Mouse (Mus musculus) large intestine, adult 2 months (tissue): Measurements from ENCODE around the gene L2hgdh. TPM values are rescaled to one million over a fixed set of nuclear protein-coding genes. Genes with fewer than 3 reads are reported as not detected.

Experiments used
- DNase-seq: peaks from one replicate; pipeline ENCODE4 v3.0.0-alpha.2; 2012; ENCODE audit warnings: low read depth, low spot score
- WGBS: fragments of 180-500 bp; shearing (Covaris S2); methylation state at CpG from one replicate; pipeline ENCODE4 v1.1.7; 2018; 5-methylcytosine and 5-hydroxymethylcytosine counted together
- polyA plus RNA-seq: library from polyadenylated mRNA; depleted of rRNA; stranded (reverse); fragments of >200 nt; gene quantifications from 2 replicates; pipeline ENCODE4 v1.2.3, GENCODE M21; 2012

L2hgdh gene
- polyA plus RNA-seq, 1 experiment: 5.7 TPM

GRCm38 (mm10) chr12:69733518-69733917 lies 8.8 kb upstream of the L2hgdh start:
- DNase-seq: no peak

GRCm38 (mm10) chr12:69732221-69732620 lies 7.5 kb upstream of the L2hgdh start:
- WGBS: 46% methylated on average over 5 of the region's 5 CpGs
- no peak for DNase-seq

More at GRCm38 (mm10) chr12:69733518-69733917, 8.8 kb upstream of the L2hgdh start:
- 2% methylated on average over 2 of the region's 2 CpGs for WGBS

- 90% methylated on average over 1 of the region's 1 CpGs for WGBS
Observed at GRCm38 (mm10) chr12:69730306-69730705, 5.6 kb upstream of the L2hgdh start.

GRCm38 (mm10) chr12:69729246-69729645 lies 4.6 kb upstream of the L2hgdh start:
- DNase-seq: no peak
- 94% methylated on average over 1 of the region's 1 CpGs for WGBS

More at GRCm38 (mm10) chr12:69730306-69730705, 5.6 kb upstream of the L2hgdh start:
- no peak for DNase-seq

- DNase-seq: no peak
- WGBS: 3% methylated on average over 24 of the region's 24 CpGs
Observed at GRCm38 (mm10) chr12:69724018-69724710, 509 bp downstream of the L2hgdh start.

- DNase-seq: no peak
- 58% methylated on average over 2 of the region's 2 CpGs for WGBS
Observed at GRCm38 (mm10) chr12:69723376-69723775, 1.3 kb downstream of the L2hgdh start.

GRCm38 (mm10) chr12:69722857-69723256 lies 1.8 kb downstream of the L2hgdh start:
- no peak for DNase-seq
- 87% methylated on average over 3 of the region's 3 CpGs for WGBS

- no peak for DNase-seq
Observed at GRCm38 (mm10) chr12:69713628-69714027, 11.0 kb downstream of the L2hgdh start.

GRCm38 (mm10) chr12:69704799-69705458 lies 19.7 kb downstream of the L2hgdh start:
- WGBS: 65% methylated on average over 11 of the region's 11 CpGs
- DNase-seq: no peak

GRCm38 (mm10) chr12:69698352-69698751 lies 26.3 kb downstream of the L2hgdh start:
- DNase-seq: no peak

GRCm38 (mm10) chr12:69696746-69697145 lies 27.9 kb downstream of the L2hgdh start:
- DNase-seq: peak; percentile 69
- 48% methylated on average over 5 of the region's 5 CpGs for WGBS

More at GRCm38 (mm10) chr12:69698352-69698751, 26.3 kb downstream of the L2hgdh start:
- 91% methylated on average over 6 of the region's 6 CpGs for WGBS

- WGBS: 94% methylated on average over 17 of the region's 17 CpGs
Observed at GRCm38 (mm10) chr12:69693471-69693870, 31.2 kb downstream of the L2hgdh start.

GRCm38 (mm10) chr12:69690714-69691113 lies 34.0 kb downstream of the L2hgdh start:
- no peak for DNase-seq
- 83% methylated on average over 4 of the region's 4 CpGs for WGBS

More at GRCm38 (mm10) chr12:69693471-69693870, 31.2 kb downstream of the L2hgdh start:
- DNase-seq: no peak

- no peak for DNase-seq
Observed at GRCm38 (mm10) chr12:69689094-69689493, 35.6 kb downstream of the L2hgdh start.

- WGBS: 8% methylated on average over 2 of the region's 2 CpGs
- DNase-seq: peak; percentile 80
Observed at GRCm38 (mm10) chr12:69688368-69688767, 36.3 kb downstream of the L2hgdh start.

GRCm38 (mm10) chr12:69683537-69683936 lies 41.1 kb downstream of the L2hgdh start:
- DNase-seq: peak; percentile 89
- 8% methylated on average over 10 of the region's 10 CpGs for whole genome bisulfite sequencing

GRCm38 (mm10) chr12:69682788-69683419 lies 41.8 kb downstream of the L2hgdh start:
- WGBS: 10% methylated on average over 14 of the region's 14 CpGs
- DNase-seq: no peak

GRCm38 (mm10) chr12:69682065-69682787 lies 42.4 kb downstream of the L2hgdh start:
- under 1% methylated on average over 51 of the region's 54 CpGs for WGBS
- peak; percentile 50 for DNase-seq

- DNase-seq: no peak
- 1% methylated on average over 65 of the region's 85 CpGs for WGBS
Observed at GRCm38 (mm10) chr12:69681566-69682061, 43.1 kb downstream of the L2hgdh start, which contains the start of gene Sos2. Gene Sos2 (minus strand): TSS chr12:69681852.
